Mouse (Mus musculus): ENCODE results near the gene H2-DMb2. TPM values are rescaled to one million over a fixed set of nuclear protein-coding genes. Genes with fewer than 3 reads are reported as not detected.

The H2-DMb2 gene
- polyA plus RNA-seq, 1 experiment from 2014 or later = 0.70 TPM

- Histone ChIP-seq H3K4me3 (replicated peaks; ENCODE audit: low read length) (no peak overlapping the region), H3K4me1 (ENCODE audit: control insufficient read depth, insufficient read depth, low read length) (peaks cover 10% of the 10 kb centered on the region), H3K9ac (ENCODE audit: low read length) (no peak overlapping the region), H3K27me3 (ENCODE audit: control insufficient read depth, insufficient read depth, low read length) (peaks cover 31% of the 10 kb centered on the region), H3K9me3 (replicated peaks; ENCODE audit: control insufficient read depth, low read length) (no peaks in the 10 kb centered on the region), H3K27ac (ENCODE audit: low read length) (no peak overlapping the region), H3K36me3 (ENCODE audit: control insufficient read depth, insufficient read depth, low read length) (no peaks in the 10 kb centered on the region), H3K4me2 (ENCODE audit: low read depth, low read length) (no peak overlapping the region)
- ATAC-seq (ENCODE audit: insufficient read depth, low FRiP score) = no peak
- WGBS = 51% methylated on average over 8 of the region's 8 CpGs
Measured at GRCm38 (mm10) chr17:34193468-34193867, 50.4 kb downstream of the H2-DMb2 start.

- H3K9ac ChIP-seq (ENCODE audit: low read length) = no peak overlapping the region
- H3K36me3 ChIP-seq (ENCODE audit: control insufficient read depth, insufficient read depth, low read length) = no peaks in the 10 kb centered on the region
- H3K27me3 ChIP-seq (ENCODE audit: control insufficient read depth, insufficient read depth, low read length) = peaks cover 39% of the 10 kb centered on the region
- 89% methylated on average over 4 of the region's 4 CpGs for WGBS
- no peak overlapping the region for H3K27ac ChIP-seq (ENCODE audit: low read length)
- no peak overlapping the region for H3K4me3 ChIP-seq (replicated peaks; ENCODE audit: low read length)
- ATAC-seq (ENCODE audit: insufficient read depth, low FRiP score) = no peak
- peaks cover 10% of the 10 kb centered on the region for H3K4me1 ChIP-seq (ENCODE audit: control insufficient read depth, insufficient read depth, low read length)
- H3K4me2 ChIP-seq (ENCODE audit: low read depth, low read length) = no peak overlapping the region
- H3K9me3 ChIP-seq (replicated peaks; ENCODE audit: control insufficient read depth, low read length) = no peaks in the 10 kb centered on the region
Measured at GRCm38 (mm10) chr17:34194723-34195122, 51.6 kb downstream of the H2-DMb2 start.

- Histone ChIP-seq H3K9ac (ENCODE audit: low read length) (no peak overlapping the region), H3K27ac (ENCODE audit: low read length) (no peak overlapping the region), H3K36me3 (ENCODE audit: control insufficient read depth, insufficient read depth, low read length) (no peaks in the 10 kb centered on the region), H3K4me2 (ENCODE audit: low read depth, low read length) (no peak overlapping the region), H3K9me3 (replicated peaks; ENCODE audit: control insufficient read depth, low read length) (no peaks in the 10 kb centered on the region), H3K4me1 (ENCODE audit: control insufficient read depth, insufficient read depth, low read length) (peaks cover 10% of the 10 kb centered on the region), H3K4me3 (replicated peaks; ENCODE audit: low read length) (no peak overlapping the region), H3K27me3 (ENCODE audit: control insufficient read depth, insufficient read depth, low read length) (peaks cover 38% of the 10 kb centered on the region)
- WGBS = 36% methylated on average over 12 of the region's 12 CpGs
- ATAC-seq (ENCODE audit: insufficient read depth, low FRiP score) = no peak
Measured at GRCm38 (mm10) chr17:34196491-34196890, 53.4 kb downstream of the H2-DMb2 start.

- 7% methylated on average over 41 of the region's 41 CpGs for WGBS
- Histone ChIP-seq H3K27me3 (ENCODE audit: control insufficient read depth, insufficient read depth, low read length) (peaks cover 35% of the 10 kb centered on the region), H3K4me1 (ENCODE audit: control insufficient read depth, insufficient read depth, low read length) (peaks cover 10% of the 10 kb centered on the region), H3K9me3 (replicated peaks; ENCODE audit: control insufficient read depth, low read length) (no peaks in the 10 kb centered on the region), H3K9ac (ENCODE audit: low read length) (peak within 1 kb of the TSS; percentile 68), H3K4me2 (ENCODE audit: low read depth, low read length) (peak within 1 kb of the TSS; percentile 79), H3K36me3 (ENCODE audit: control insufficient read depth, insufficient read depth, low read length) (no peaks in the 10 kb centered on the region), H3K27ac (ENCODE audit: low read length) (no peak within 1 kb of the TSS), H3K4me3 (replicated peaks; ENCODE audit: low read length) (peak within 1 kb of the TSS; percentile 56)
- ATAC-seq (ENCODE audit: insufficient read depth, low FRiP score) = peak; percentile 90
Measured at GRCm38 (mm10) chr17:34196941-34197894, 54.1 kb downstream of the H2-DMb2 start, which contains the start of gene Psmb8. Psmb8 (plus strand) TSS chr17:34197721.

- no peak for ATAC-seq (ENCODE audit: insufficient read depth, low FRiP score)
- H3K9me3 ChIP-seq (replicated peaks; ENCODE audit: control insufficient read depth, low read length) = no peaks in the 10 kb centered on the region
- no peak overlapping the region for H3K27ac ChIP-seq (ENCODE audit: low read length)
- peaks cover 35% of the 10 kb centered on the region for H3K27me3 ChIP-seq (ENCODE audit: control insufficient read depth, insufficient read depth, low read length)
- H3K4me1 ChIP-seq (ENCODE audit: control insufficient read depth, insufficient read depth, low read length) = peaks cover 10% of the 10 kb centered on the region
- H3K36me3 ChIP-seq (ENCODE audit: control insufficient read depth, insufficient read depth, low read length) = no peaks in the 10 kb centered on the region
- peak overlapping the region; percentile 68 for H3K9ac ChIP-seq (ENCODE audit: low read length)
- peak overlapping the region; percentile 79 for H3K4me2 ChIP-seq (ENCODE audit: low read depth, low read length)
- peak overlapping the region; percentile 56 for H3K4me3 ChIP-seq (replicated peaks; ENCODE audit: low read length)
- WGBS = 2% methylated on average over 32 of the region's 32 CpGs
Measured at GRCm38 (mm10) chr17:34197904-34198520, 54.9 kb downstream of the H2-DMb2 start.

GRCm38 (mm10) chr17:34198521-34198912, 55.4 kb downstream of the H2-DMb2 start:
- no peaks in the 10 kb centered on the region for H3K36me3 ChIP-seq (ENCODE audit: control insufficient read depth, insufficient read depth, low read length)
- no peak overlapping the region for H3K27ac ChIP-seq (ENCODE audit: low read length)
- H3K9ac ChIP-seq (ENCODE audit: low read length) = peak overlapping the region; percentile 68
- peaks cover 34% of the 10 kb centered on the region for H3K27me3 ChIP-seq (ENCODE audit: control insufficient read depth, insufficient read depth, low read length)
- 8% methylated on average over 11 of the region's 11 CpGs for WGBS
- H3K4me3 ChIP-seq (replicated peaks; ENCODE audit: low read length) = peak overlapping the region; percentile 56
- H3K4me1 ChIP-seq (ENCODE audit: control insufficient read depth, insufficient read depth, low read length) = peaks cover 10% of the 10 kb centered on the region
- no peak for ATAC-seq (ENCODE audit: insufficient read depth, low FRiP score)
- no peaks in the 10 kb centered on the region for H3K9me3 ChIP-seq (replicated peaks; ENCODE audit: control insufficient read depth, low read length)
- H3K4me2 ChIP-seq (ENCODE audit: low read depth, low read length) = peak overlapping the region; percentile 79

GRCm38 (mm10) chr17:34199050-34199619, 56.0 kb downstream of the H2-DMb2 start:
- ATAC-seq (ENCODE audit: insufficient read depth, low FRiP score) = no peak
- no peaks in the 10 kb centered on the region for H3K9me3 ChIP-seq (replicated peaks; ENCODE audit: control insufficient read depth, low read length)
- peaks cover 10% of the 10 kb centered on the region for H3K4me1 ChIP-seq (ENCODE audit: control insufficient read depth, insufficient read depth, low read length)
- no peaks in the 10 kb centered on the region for H3K36me3 ChIP-seq (ENCODE audit: control insufficient read depth, insufficient read depth, low read length)
- H3K4me3 ChIP-seq (replicated peaks; ENCODE audit: low read length) = no peak overlapping the region
- H3K4me2 ChIP-seq (ENCODE audit: low read depth, low read length) = no peak overlapping the region
- WGBS = 66% methylated on average over 12 of the region's 12 CpGs
- peaks cover 30% of the 10 kb centered on the region for H3K27me3 ChIP-seq (ENCODE audit: control insufficient read depth, insufficient read depth, low read length)
- no peak overlapping the region for H3K9ac ChIP-seq (ENCODE audit: low read length)
- no peak overlapping the region for H3K27ac ChIP-seq (ENCODE audit: low read length)

GRCm38 (mm10) chr17:34200047-34200446, 56.9 kb downstream of the H2-DMb2 start:
- no peak overlapping the region for H3K9ac ChIP-seq (ENCODE audit: low read length)
- H3K36me3 ChIP-seq (ENCODE audit: control insufficient read depth, insufficient read depth, low read length) = no peaks in the 10 kb centered on the region
- H3K4me2 ChIP-seq (ENCODE audit: low read depth, low read length) = no peak overlapping the region
- peaks cover 30% of the 10 kb centered on the region for H3K27me3 ChIP-seq (ENCODE audit: control insufficient read depth, insufficient read depth, low read length)
- WGBS = 85% methylated on average over 10 of the region's 10 CpGs
- no peaks in the 10 kb centered on the region for H3K9me3 ChIP-seq (replicated peaks; ENCODE audit: control insufficient read depth, low read length)
- no peak overlapping the region for H3K4me3 ChIP-seq (replicated peaks; ENCODE audit: low read length)
- no peak overlapping the region for H3K27ac ChIP-seq (ENCODE audit: low read length)
- H3K4me1 ChIP-seq (ENCODE audit: control insufficient read depth, insufficient read depth, low read length) = peaks cover 13% of the 10 kb centered on the region
- ATAC-seq (ENCODE audit: insufficient read depth, low FRiP score) = no peak

Measured in stomach, embryonic 16.5 days (tissue).